Mouse (Mus musculus) E14TG2a.4 (cell line): ENCODE measurements around the gene Dab1.

ENCODE experiments used
- CTCF ChIP-seq: conservative IDR thresholded peaks from 2 replicates; pipeline ENCODE4 v1.5.1; 2014; ENCODE audit warnings: low read length
- NANOG ChIP-seq: IDR thresholded peaks from 2 replicates; pipeline ENCODE4 v1.6.1; 2014; ENCODE audit warnings: borderline replicate concordance, low read length, mixed read lengths
- POU5F1 ChIP-seq: IDR thresholded peaks from 2 replicates; pipeline ENCODE4 v1.6.1; 2014; ENCODE audit warnings: low read length, borderline replicate concordance

DNA sequence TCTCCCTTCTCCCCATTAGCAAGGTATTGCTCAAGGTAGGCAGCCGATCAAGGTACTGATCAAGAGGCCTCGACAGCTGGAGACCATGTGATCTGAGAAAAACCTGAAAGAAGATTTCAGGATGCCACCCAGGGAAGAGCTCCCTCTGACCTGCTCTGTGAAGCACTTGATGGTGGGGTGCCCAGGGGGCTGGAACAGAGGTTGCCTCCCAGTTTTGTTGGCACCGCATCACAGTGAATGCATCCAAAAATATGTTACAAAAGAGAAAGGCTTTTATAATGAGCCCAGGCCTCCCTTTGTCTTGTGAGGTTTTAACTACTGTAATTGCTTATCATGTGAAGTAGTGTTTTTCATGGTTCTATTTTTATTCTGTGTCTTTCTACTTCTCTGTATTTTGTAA, 1054.2 kb downstream of the Dab1 start:
- TF ChIP-seq CTCF: no peak
- no peak for TF ChIP-seq POU5F1
- TF ChIP-seq NANOG: no peak
